Mouse (Mus musculus) frontal cortex, postnatal 14 days (tissue): Measurements from ENCODE around the gene Rasal1.
A peak's percentile ranks its signal among the peaks of the same experiment; 100 is the strongest.

Experiments used
- DNase-seq, 2 experiments: peaks; one replicate each; pipeline ENCODE4 v3.0.0; 2022; ENCODE audit warnings: low spot score in 2 of 2

The Rasal1 gene

DNA sequence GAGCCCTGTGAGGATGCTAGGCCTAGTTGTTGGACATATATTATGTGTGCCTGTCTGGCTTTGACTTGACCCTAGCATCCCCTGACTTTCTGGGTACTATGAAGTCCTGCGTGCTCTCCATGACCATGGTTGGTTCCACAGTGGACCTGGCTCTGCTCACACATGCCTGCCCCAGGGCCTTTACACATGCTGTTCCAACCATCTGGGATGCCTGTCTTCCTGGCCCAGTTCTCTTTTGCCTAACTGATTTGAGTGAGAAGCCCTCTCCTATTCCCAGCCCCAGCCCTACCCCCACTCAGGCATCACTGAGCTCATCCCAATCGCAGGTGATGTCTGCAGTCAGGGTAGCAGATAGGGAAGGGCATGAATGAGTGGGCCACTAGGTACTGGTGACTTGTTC is 5.3 kb downstream of the Rasal1 start:
- DNase-seq: no peak

DNA sequence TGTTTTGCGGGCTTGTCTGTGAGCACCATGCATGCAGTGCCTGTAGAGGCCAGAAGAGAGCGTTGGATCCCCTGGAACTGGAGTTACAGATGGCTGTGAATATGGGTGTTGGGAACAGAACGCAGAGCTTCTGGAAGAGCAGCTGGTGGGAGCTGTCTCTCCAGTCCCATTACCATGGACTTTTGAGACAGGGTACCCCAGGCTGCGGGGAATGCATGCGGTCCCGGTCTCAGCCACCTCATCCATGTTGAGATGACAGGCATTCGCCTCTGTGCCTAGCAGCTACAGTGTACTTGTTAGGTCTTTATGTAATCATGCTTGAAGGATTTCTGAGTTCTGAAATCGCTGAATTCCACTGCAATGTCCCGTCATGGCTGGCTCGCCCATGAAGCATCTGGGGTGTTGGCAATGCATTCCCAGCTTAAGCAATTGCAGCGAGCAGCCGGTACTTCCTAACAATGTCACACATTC is 7.7 kb downstream of the Rasal1 start:
- no peak for DNase-seq

DNA sequence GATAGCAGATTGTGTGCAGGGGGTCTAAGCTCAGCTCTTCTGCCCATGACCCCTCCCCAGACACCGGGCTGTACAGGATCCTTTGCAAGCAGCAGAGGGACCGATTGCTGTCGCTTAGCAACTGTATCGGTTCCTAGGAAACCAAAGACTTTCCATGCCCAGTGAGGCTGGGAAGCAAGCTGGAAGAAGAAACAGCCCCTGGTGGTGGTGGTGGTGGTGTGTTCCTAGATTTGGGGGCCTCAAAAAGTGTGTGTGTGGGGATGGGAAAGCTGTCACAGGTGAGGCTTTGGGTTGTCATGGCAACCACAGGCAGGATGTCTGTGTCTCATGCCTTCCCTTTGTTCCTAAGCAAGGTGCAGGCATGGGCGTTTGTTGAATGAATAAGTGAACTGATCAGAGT is 12.2 kb downstream of the Rasal1 start:
- peak in 1 of 2 experiments; percentile 48 for DNase-seq

DNA sequence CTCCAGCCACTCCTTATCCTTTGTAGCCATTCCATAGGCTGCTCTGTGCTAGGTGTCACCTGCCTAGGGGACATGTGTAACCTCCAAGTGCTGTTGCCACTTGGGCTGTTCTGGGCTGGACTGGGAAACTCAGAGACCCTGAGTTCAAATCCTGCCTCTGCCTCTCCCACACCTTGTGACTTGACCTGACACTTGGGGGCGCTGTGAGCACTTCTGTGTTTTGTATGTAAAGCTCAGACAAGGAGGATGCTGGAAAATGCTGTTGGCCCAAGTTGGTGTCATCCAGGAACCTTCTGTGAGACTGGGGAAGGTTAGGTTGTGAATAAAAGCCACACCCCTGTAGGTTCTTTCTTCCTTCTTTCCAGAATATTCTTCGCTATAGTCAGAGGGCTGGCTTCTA is 16.3 kb downstream of the Rasal1 start:
- DNase-seq: no peak

DNA sequence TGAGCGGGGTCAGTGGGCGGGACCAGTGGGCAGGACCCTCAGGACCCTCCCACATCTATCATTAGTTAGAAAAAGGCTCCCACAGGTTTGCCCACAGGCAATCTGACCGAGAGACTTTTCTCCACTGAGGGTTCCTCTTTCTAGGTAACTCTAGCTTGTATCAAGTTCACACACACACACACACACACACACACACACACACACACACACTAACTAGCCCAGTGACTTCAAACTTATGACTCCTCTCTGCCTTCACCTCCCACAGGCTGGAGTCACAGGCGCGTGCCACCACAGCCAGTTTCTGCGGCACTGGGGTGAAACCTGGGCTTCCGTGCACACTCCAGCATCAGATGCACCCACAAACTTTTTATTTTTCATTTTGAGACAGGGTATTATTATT is 20.1 kb downstream of the Rasal1 start:
- DNase-seq: no peak

DNA sequence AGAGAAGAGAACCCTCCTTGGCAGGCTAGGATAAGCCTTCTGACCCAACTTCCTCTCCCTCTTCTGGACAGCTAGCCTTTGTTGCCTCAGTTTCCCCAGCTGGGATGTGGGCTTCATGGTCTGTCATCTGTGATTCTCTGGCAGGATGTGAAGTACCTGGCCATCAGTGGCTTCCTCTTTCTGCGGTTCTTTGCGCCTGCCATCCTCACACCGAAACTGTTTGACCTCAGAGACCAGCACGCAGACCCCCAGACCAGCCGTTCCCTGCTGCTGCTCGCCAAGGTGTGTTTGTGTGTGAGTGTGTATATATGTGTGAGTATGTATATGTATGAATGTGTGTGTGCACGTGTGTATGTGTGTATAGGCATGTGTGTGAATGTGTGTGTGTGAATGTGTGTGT is 21.5 kb downstream of the Rasal1 start:
- DNase-seq: no peak

DNA sequence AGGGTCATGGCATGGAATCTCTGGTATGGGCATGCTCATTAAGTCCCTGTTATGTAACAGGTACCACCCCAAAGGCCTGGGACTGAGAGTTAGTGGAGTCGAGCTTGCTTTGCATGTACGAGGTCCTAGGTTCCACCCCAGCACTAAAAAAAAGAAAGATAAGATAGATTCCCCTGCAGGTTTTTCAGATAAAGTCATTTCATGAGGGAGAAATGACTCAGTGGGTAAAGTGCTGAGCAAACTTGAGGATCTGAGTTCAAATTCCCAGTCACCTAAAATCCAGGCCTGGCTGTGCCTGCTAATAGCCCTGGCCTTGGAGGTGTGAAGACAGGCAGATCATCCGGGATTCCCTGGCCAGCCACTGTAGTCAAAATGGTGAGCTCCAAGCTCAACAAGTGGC is 23.3 kb downstream of the Rasal1 start:
- no peak for DNase-seq

DNA sequence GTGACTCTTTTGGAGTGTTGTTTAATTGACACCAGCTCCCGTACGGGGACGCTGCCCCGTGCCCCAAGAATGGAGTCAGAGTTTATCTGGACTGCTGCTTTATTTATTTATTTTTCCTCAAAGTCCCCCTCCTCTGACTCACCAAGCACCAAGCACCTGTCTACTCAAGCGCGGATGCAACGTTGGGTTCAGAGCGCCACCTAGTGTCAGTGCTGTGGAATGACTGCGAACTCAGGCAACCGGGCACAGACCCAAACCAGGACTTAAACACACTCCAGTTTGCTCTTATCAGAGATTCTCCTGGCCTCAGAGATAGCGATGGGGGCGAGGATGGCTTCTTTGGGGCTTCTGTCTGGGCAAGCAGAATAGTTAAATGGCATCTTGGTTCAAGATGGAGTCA is 25.0 kb downstream of the Rasal1 start:
- peak in 1 of 2 experiments; percentile 70 for DNase-seq

DNA sequence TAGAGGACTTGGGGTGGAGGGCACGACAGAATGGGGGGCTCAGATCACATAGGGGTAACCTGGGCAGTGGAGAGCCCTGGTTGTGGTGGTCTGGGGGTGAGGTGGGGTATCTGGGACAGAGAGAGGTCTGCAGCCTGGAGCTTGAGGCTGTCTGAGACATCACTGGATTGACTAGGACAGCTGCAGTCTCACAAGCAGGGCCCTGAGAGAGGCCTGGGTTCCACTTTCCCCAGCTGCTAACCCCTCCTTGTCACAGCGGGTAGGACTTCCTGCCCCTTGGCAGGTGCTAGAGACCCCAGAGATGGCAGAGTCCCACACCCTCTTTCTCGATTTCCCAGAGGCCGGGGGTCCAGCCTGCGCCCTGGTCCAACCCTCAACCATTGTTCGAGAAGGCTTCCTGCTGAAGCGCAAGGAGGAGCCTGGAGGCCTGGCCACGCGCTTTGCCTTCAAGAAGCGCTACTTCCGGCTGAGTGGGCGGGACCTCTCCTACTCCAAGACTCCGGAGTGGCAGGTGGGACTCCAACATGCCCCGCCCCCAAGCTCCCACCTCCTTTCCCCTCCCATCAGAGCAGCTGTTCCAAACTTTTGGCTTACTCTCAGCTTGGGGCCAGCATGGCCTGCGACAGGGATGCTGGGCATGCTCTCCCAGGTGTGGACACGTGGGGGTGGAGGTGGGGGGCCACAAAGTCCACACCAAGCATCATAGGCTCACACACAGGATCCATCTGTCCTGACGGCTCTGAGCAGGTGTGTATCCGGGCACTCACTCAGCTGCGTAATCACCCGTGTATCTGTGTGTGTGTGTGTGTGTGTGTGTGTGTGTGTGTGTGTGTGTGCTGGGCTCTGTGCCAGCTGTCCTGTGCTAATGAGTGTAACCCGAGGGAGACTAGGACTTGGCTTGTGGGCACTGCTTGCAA is 25.9 kb downstream of the Rasal1 start:
- no peak for DNase-seq

DNA sequence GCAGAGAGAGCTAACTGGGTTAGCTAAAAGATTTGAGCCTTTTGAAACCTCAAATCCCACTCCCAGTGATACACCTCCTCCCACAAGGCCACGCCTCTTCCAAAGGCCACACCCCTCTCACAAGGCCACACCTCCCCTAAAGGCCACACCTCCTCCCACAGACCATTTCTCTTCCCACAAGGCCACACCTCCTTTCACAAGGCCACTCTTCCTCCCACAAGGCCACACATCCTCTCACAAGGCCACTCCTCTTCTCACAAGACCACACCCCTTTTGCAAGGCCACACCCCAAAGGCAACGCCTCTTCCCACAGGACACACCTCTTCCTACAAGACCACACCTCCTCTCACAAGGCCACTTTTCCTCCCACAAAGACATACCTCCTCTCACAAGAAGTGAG is 28.9 kb downstream of the Rasal1 start:
- DNase-seq: no peak

DNA sequence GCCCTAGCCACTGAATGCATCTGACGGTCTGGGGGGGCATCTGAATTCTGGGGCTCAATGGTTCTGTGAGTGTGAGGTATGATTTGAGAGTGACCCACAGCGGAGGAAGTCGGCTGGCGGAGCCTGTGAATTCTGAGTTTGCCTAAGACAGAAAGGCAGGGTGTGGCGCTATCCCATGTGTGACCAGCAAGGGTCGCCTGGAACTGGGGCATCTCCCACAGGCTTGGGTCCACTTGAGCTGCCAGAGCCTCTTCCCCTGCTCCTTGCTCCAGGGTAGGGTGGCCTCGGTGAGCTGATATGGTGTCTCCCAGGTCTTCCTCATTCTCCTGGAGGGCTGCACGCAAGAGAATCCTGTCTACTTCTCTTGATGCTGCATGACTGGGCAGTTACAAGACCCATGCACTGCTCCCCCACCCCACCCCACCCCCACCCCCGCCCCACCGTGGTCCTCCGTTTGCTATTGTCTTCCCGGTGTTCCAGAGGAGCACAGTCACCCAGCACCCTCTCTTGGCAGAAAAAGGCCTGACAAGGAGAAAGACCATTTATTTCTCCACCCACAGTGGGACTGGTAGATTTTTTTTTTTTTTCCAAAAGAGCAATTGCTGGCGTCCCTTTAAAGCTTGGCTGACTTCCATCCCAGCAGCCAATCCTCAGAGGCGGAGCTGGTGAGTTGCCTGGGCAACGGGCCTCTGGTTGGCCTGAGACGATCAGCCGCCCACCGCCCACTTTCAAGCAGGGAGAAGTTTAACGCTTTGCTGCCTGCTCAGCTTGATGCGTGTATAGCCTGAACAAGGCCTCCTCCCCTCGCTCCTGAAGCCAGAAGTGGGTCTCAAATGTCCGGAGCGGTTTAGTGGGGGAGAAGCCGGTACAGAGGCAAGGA is 31.3 kb downstream of the Rasal1 start:
- DNase-seq: peak; percentile 90 to 93

DNA sequence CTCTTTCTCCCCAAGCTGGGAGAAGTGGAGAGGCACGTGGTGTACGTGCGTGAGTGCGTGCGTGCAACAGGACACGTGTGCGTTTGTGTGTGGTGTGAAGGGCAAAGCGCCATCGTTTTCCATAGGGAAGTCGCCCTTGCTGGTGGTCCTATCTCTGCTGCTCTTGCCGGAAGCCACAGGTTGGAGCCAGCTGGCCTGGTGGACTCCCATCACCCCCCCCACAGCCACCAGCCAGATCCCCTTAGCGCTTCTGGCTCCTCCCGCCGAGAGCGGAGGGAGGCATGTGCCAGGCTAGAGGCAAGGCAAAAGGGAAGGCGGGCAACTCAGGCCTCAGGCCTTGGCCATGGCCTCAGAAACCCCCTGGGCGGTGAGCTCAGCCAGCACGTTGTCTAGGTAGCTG is 32.3 kb downstream of the Rasal1 start:
- peak in 1 of 2 experiments; percentile 31 for DNase-seq

DNA sequence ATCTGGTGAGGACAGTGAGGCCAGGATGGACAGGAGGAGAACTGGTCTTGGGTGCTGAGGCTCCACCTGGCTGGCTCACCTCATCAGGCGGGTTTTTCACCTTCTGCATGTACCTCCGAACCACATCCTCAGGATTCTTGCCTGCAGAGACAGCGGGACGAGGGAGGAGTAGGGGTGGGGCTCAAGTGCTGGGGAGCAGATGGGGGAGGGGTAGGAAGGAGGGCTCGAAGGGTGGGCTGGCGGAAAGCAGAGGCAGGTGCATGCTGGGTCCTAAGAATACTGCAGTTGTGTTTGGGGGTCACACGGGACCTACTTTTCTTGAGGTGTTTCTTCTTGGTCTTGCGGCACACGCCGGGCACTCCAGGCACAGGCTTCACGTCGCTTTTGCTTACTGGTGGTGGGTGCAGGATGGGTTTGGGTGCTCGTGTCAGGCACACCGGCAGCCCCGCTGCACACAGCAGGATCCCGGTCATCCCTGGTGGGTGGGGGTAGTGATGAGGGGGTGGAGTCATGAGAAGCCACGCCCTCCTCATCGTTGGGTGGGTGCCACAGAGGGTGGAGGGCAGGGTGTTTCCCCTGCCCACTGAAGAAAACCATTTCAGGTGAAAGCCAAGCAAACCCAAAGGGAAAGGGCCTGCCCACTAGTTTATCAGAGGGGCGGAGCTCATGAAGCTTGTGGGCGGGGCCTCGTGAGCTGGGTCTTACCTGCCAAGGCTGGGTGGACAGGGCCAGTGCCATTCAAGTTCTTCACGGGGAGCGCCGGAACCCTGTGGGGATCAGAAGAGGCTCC is 34.6 kb downstream of the Rasal1 start:
- no peak for DNase-seq

DNA sequence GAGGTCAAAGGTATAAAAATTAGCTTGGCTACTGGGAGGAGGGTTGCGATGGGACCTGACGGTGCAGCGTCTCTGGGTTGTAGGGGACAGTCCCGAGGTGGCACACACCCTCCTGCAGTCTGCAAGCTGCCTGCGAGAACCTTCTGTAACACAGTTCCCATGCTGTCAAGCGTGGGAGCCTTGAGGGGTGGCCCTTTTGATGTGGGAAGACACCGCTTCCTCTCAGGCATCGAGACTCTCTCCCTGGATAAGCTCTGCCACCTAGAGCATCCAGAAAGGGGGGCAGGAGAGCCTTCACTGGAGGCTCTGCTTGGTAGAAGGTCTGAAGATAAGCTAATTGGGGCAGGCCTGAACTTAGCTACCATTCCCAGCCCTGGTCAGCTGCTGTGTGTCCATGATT is 37.1 kb downstream of the Rasal1 start:
- DNase-seq: no peak

DNA sequence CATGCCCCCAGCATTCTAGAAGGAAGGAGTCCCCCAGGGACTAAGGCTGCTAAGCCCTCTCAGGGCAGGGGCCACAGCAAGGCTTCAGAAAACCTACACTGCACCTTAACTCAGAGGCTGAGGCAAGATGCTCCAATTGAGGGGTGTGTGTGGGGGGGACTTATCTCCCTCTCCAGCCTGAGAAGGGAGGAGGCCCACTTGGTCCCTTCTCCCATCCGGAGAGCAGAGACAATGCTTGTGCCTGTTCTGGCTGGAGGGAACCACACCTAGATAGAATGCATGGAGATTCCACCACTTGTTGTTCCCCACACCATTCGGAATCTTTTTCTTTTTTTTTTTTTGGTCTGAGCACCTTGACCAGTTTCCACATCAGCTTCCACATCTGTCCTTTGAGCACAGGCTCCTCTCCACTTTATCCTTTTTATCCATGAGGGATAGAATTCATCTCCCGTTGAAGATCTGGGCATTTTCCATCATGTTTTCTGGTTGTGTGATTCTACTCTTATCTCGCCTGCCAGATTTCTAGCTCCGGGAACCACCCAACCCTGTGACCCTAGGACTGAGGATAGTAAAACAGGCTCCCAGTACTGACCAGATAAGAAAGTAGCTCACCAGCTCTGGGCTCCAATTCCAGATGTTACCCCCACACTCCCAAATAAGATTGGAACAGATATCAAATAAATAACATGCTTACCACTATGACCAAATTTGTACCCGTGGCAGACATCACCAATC is 38.3 kb downstream of the Rasal1 start:
- no peak for DNase-seq

DNA sequence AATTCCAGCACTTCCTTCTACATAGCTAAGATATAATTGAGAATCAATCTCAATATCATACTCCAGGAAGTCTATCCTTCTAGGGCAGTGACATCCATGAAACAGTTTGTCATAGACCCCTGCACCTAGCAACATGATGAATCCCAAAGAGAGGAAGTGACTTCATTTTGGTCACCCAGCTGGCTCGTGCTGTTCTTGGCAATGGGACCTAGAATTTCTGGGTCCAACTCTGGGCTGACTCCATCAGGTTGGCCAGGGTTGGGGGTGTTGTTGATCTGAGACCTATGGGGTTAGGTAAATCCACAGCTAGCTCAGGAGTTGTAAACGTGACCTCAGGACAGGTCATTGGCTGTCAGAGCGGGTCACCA is 38.9 kb downstream of the Rasal1 start:
- no peak for DNase-seq

DNA sequence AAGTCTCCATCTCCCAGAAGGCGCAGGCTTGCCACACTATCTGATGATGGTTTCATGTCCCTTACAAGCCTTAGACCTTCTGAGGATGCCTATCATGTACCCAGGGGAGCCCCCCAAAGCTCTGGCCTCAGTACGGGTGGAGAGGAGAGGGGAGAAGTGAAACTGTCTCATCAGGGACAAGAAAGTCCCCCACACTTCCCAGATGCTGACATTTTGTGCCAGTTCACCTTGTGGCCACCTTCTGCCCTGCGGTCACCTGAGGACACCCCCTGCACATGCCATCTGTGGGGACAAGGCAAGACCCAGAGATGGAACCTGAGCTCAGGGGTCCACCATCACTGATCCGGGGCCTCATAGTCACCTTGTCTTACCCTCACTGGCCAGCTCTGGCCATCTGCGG is 39.3 kb downstream of the Rasal1 start:
- DNase-seq: no peak

DNA sequence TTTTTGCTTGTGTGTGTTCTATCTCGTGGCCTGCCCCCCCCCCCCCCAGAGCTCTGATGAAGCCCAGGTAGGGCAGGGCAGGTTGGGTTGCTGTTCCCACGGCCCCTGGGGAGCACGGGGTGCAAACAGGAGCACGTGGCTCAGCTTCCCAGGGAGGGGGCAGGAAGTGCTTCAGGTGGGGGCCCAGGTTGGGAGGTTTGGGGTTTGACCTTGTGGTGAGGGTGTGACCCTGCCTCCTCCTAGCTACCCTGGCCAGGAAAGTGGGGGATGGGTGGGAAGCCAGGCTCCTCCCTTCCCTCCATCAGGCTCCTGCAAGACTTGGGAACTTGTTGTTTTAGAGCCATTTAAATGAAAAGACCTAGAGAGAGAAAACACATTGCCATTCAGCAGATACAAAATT is 39.8 kb downstream of the Rasal1 start:
- DNase-seq: no peak

DNA sequence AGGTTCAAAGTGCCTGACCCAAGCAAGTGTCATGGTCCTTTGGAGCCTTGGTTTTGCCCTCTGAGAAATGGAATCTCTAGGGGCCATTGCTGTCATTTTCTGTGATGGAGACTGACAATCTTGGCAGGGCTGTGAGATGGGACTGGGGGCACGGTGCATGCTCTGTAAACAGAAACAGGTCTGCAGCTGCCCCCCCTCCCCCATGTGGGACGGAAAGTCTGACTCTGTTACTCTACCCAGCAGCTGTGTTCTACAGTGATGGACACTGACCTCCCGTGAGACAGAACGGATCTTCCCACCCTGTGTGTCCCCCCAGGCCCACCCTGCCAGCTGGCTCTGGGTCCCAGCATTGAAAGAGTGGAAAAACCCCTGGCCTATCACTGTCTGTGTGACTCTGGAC is 41.8 kb downstream of the Rasal1 start:
- DNase-seq: no peak

DNA sequence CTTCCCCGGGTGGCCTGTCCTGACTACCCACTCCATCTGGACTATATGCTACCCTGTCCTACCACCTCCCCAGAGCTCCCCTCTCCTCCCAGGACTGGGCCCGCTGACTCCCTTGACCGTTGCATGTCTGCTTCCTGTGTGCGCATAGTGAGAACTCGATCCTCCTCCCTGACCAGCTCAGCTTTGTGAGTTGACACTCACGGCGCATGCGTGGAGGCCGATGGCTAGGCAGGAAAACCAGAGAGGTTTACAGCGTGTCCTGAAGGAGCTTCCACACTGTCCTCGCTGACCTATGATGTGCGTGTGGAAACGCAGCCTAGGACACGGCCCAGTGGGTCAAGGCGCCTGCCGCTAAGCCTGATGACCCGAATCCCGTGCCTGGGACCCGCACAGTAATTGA is 43.4 kb downstream of the Rasal1 start:
- DNase-seq: no peak
